Mouse (Mus musculus) heart, adult 2 months (tissue): Measurements from ENCODE around the gene Errfi1.

ENCODE experiments used
- CTCF ChIP-seq: fragments of 200-600 bp; IDR thresholded peaks from 2 replicates; pipeline ENCODE4 v1.8.1; 2022; ENCODE audit warnings: antibody characterized with exemption, mild to moderate bottlenecking, moderate library complexity
- EP300 ChIP-seq: fragments of 200-500 bp; IDR thresholded peaks from 2 replicates; pipeline ENCODE4 v1.6.1; 2011; ENCODE audit warnings: low read depth, low read length, control low read depth; ENCODE audit not compliant: insufficient read depth
- POLR2A ChIP-seq: fragments of 200-500 bp; IDR thresholded peaks from 2 replicates; pipeline ENCODE4 v1.6.1; 2011; ENCODE audit warnings: mild to moderate bottlenecking, low read depth, low read length, control low read depth; ENCODE audit not compliant: insufficient read depth

- no peak for TF ChIP-seq CTCF
- no peak for TF ChIP-seq EP300
- no peak for TF ChIP-seq POLR2A
Observed at GRCm38 (mm10) chr4:150831941-150832340, 21.8 kb upstream of the Errfi1 start.
